Mouse (Mus musculus) cerebellum, adult (tissue): ENCODE measurements around the gene Nectin2.
"Not testable (repeated sequence)": the region's sequence is repeated elsewhere in the genome, so short reads cannot be mapped to it uniquely, and the experiment has no call there.

Experiments used
- ATAC-seq: cut with Nextera tagmentation; 2 replicates; pipeline ENCODE4 v1.9.2; 2017; ENCODE audit warnings: mild to moderate bottlenecking, moderate library complexity, mixed read lengths; ENCODE audit not compliant: insufficient number of reproducible peaks, low FRiP score, low TSS enrichment

Gene Nectin2

DNA sequence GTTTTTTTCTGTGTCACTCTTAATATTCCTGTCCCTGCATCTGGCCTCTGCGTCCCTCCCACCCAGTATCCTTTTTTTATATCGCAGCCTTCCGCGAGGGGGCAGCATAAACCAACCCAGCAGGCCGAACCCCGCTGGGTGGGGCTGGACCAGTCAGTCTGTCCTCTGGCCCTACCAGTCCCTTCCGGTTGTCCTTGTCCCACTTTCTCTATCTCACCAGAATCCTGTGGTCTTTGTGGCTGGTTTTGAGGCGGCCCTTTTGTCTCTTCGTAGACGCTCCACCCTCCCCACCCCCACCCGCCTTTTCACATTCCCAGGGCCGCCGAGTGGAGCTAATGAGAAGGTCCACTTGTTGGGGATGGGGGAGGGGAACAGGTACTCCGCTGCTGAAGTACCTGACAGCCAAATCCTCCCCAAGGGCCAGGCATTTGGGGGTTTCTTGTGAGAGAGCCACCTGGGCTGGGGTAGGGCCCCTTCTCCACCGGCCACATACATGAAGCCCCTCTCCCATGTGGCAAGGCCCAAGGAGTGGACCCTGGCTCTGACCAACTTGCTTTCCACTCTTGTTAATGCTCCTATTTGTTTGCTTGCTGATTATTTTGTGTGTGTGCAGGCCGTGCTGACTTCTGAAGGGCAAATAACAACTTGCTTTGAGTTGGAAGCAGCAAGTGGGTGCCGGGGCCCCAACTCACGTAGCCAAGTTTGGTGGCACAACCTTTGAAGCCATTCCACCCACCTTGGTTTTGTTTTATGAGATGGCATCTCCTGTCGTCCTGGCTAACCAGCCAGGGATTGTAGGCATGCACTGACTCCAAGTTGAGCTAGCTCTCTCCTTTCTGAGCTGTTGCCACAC, at the start of gene Nectin2:
Nectin2 (minus strand) TSS at position 267 of the 853 bp plus-strand sequence.
- ATAC-seq, result 0 out of 2 replicates have a peak, but pooled peaks have one; percentile 49

GRCm38 (mm10) chr7:19796697-19797588, 46.7 kb upstream of the Nectin2 start, which contains the start of gene Cblc:
Gene Cblc (minus strand): TSS chr7:19796809.
- no peak for ATAC-seq

- no peak for ATAC-seq
Measured at GRCm38 (mm10) chr7:19796254-19796653, 46.0 kb upstream of the Nectin2 start.

DNA sequence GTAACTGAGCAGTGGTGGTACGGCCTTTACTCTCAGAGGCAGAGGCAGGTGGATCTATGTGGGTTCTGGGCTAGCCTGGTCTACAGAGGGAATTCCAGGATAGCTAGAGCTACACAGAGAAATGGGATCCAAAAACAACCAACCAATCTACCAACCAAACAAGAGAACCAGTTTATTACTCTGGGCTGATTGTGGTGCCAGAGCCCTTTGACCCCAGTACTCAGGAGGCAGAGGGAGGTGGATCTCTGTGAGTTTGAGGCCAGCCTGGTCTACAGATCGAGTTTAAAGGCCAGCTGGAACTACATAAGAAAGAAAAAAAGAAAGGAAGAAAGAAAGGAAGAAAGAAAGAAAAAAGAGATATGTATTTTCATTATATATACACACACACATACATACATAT, 45.0 kb upstream of the Nectin2 start:
- no peak for ATAC-seq

- no peak for ATAC-seq
Measured at GRCm38 (mm10) chr7:19792701-19793630, 42.7 kb upstream of the Nectin2 start.

GRCm38 (mm10) chr7:19791504-19791903, 41.2 kb upstream of the Nectin2 start:
- ATAC-seq, result not testable (repeated sequence)

GRCm38 (mm10) chr7:19789904-19790347, 39.6 kb upstream of the Nectin2 start:
- ATAC-seq, result 0 out of 2 replicates have a peak, but pooled peaks have one; percentile 40

DNA sequence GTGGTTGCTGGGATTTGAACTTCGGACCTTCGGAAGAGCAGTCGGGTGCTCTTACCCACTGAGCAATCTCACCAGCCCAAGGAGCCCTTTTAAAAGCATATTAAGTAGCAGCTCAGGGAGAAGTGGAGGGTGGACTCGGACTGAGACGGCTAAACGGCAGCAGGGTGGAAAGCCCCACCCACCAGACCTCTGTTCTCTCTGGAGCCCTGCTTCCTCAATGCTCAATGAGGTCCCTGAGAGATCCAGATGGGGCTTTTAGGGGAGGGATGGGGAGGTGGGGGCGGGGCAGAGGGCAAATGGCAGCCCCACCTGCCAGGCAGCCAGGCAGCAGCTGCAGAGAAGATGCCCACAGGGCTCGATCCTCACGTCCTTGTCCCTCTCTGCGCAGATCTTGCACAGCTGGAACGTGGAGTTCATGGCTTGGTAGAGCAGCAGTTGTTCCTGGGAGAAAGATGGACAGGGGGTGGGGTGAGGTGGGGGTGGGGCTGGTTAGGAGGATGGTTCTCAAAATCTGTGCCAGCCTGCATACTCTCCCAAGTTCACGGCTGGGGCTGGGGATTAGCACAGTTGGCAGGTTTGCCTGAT, 35.7 kb upstream of the Nectin2 start:
- no peak for ATAC-seq

DNA sequence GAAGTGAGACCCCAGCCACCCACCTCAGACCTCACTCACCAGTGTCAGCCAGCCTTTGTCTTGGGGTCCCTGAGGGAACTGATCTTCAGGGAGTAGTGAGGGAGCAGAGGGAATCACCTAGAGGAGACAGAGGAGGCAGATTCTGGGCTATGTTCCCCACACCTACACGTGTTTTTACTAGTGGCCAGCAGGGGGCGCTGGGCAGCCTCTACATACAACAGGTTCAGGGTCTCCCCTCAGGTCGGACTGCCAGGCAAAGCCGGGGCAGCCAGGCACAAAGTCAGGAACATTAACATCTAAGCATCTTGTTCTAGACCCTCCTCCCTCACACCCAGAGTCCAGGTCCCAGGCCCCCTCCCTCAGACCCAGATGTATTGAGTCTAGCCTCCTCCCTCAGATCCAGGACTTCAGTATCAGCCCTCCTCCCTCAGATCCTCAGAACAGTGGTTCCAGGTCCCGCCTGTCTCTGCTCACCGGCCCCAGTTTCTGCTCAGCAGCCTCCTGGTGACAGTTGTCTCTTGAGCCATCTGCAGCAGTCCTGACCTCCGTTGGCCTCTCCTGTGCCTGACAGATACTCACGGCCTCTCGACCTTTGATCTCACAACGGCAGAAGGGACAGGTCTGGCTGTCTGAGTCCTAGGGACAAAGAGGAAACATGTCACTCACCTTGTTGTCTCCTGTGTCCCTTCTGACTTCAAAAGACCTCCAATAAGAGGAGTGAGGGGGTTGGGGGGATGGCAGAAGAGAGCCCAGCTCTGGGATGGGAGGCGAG, 34.7 kb upstream of the Nectin2 start:
- ATAC-seq, result no peak

- no peak for ATAC-seq
Measured at GRCm38 (mm10) chr7:19783630-19784029, 33.3 kb upstream of the Nectin2 start.

DNA sequence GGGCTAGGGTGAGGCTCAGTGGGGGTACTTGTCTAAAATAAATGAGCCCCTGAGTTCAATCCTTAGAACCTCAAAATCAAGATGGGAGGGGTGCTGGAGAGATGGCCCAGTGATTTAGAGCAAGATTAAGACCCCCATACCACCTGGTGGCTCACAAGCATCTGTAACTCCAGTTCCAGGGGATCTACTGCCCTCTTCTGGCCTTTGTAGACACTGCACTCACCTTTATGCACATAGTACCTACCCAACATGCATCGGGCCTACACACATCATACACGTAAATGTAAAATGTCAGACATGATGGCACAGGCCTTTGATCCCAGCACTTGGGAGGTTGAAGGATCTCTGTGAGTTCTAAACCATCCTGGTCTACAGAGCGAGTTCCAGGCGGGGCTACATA, 32.4 kb upstream of the Nectin2 start:
- ATAC-seq, result no peak

DNA sequence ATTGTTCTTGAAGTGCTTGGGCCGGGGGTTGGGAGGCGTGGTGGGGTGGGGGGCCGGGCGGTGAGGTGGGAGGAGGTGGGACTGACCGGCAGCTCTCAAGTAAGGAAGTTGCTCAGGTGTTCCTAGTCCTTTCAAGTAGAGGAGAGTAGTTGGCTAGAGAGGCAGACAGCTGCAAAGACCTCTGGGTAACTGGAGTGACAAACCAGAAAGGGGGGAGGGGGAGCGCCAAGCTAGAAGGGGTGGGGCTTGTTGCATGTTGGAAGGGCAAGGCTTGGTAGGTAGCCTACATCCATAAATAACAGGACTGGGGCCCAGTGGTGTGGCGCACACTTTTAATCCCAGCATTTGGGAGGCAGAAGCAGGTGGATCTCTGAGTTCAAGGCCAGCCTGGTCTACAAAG, 31.5 kb upstream of the Nectin2 start:
- ATAC-seq, result no peak

GRCm38 (mm10) chr7:19779903-19780302, 29.6 kb upstream of the Nectin2 start:
- no peak for ATAC-seq

- no peak for ATAC-seq
Measured at GRCm38 (mm10) chr7:19778645-19779044, 28.4 kb upstream of the Nectin2 start.

DNA sequence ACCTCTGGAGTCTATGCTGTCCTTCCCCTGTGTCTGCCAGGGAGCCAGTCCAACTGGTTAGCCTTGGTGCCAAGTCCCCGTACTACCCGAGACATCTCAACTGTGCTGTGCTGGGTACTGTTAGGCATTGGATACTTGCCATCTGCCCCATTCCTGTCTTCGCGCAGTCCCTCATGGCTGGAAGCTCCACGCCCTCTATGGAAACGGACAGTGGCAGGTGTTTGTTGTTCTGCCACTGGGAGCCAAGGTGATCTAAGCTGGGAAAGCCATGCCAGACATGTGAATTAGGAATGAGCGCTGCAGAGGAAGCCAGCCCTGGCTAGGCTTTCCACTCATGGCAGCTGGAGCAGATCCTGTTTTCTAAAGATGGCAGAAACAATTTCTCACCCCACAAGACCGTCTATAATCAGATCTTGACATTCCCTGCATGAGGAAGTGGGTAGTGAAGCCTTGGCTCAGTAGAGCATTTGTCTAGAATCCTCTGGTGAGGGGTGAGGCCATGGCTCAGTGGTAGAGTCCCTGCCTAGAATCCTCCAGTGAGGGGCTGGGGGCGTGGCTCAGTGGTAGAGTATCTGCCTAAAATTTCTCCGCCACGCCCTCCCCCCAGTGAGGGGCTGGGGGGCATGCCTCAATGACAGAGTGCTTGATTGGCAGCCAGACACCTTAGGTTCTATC, 26.9 kb upstream of the Nectin2 start:
- ATAC-seq, result no peak

GRCm38 (mm10) chr7:19771682-19772081, 21.4 kb upstream of the Nectin2 start:
- no peak for ATAC-seq

DNA sequence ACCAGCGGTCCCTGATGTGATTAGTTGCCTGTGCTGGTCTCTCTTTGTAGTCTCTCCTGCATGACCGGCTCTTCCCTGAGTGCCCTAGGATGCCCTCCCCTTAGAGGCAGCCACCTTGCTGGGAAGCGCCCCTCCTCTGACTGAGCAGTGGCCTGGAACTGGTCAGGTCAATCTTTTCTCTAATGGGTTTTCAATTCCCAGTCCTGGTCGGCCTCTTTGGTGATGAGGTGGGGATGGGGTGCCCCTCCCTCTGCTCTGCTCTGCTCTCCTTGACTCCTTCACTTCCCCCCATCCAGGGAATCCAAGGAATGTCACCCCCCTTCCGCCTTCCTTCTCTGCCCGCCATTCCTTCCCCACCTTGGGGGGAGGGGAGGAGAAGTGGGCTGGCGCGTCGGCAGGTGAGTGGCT, 20.7 kb upstream of the Nectin2 start, which contains the start of gene Bcam:
Bcam (minus strand) TSS at position 33 of the 408 bp plus-strand sequence.
- ATAC-seq, result no peak

GRCm38 (mm10) chr7:19770375-19770754, 20.1 kb upstream of the Nectin2 start:
- no peak for ATAC-seq
